Mouse (Mus musculus) left cerebral cortex, postnatal 14 days (tissue): ENCODE measurements at regions not wholly inside any gene's neighbourhood (a gene's known extent, or its start where the extent isn't known, plus 50 kb on each side); places are given as distances from the start of the nearest gene placed in this dataset.
A peak's percentile ranks its signal among the peaks of the same experiment; 100 is the strongest.
"Not testable (repeated sequence)": the region's sequence is repeated elsewhere in the genome, so short reads cannot be mapped to it uniquely, and the experiment has no call there.

ENCODE experiments used
- DNase-seq, 2 experiments: peaks; one replicate each; pipeline ENCODE4 v3.0.0; 2021 to 2022; ENCODE audit warnings: low spot score in 2 of 2, mixed read lengths in 1 of 2
- intact Hi-C: fragments of 180-260 bp; cut with DNase I; formaldehyde crosslinking; loops from one replicate; pipeline ENCODE4 v1.15.1; 2025

GRCm38 (mm10) chr3:38261326-38262075 lies 223.1 kb downstream of the Ankrd50 start:
- intact Hi-C loops, result no loop called here
- DNase-seq, result peak; percentile 9 to 12

- intact Hi-C loops, result loop anchor here (5.0 kb wide), 1 partner anchor 223 kb away; the partner anchor contains the start of gene Ankrd50
- not testable (repeated sequence) for DNase-seq
These were observed 225.4 kb downstream of the Ankrd50 start for GRCm38 (mm10) chr3:38259223-38259622.

GRCm38 (mm10) chr3:38257843-38258290 lies 226.8 kb downstream of the Ankrd50 start:
- no peak for DNase-seq
- intact Hi-C loops, result loop anchor here (5.0 kb wide), 1 partner anchor 224 kb away; the partner anchor contains the start of gene Ankrd50

- no peak for DNase-seq
- intact Hi-C loops, result loop anchor here (5.0 kb wide), 1 partner anchor 225 kb away; the partner anchor contains the start of gene Ankrd50
These were observed 227.4 kb downstream of the Ankrd50 start for GRCm38 (mm10) chr3:38257076-38257842.

- peak; percentile 30 to 63 for DNase-seq
These were observed 229.0 kb downstream of the Ankrd50 start for GRCm38 (mm10) chr3:38255674-38256073.

GRCm38 (mm10) chr3:38254896-38255295 lies 229.7 kb downstream of the Ankrd50 start:
- intact Hi-C loops, result loop anchor here (2.0 to 5.0 kb wide), 2 partner anchors 227 to 594 kb away; partner anchors contain the start of gene Ankrd50

More at GRCm38 (mm10) chr3:38255674-38256073, 229.0 kb downstream of the Ankrd50 start:
- intact Hi-C loops, result loop anchor here (2.0 to 5.0 kb wide), 2 partner anchors 227 to 593 kb away; partner anchors contain the start of gene Ankrd50

GRCm38 (mm10) chr3:38251592-38251991 lies 233.1 kb downstream of the Ankrd50 start:
- intact Hi-C loops, result no loop called here
- no peak for DNase-seq

More at GRCm38 (mm10) chr3:38254896-38255295, 229.7 kb downstream of the Ankrd50 start:
- DNase-seq, result peak; percentile 21 to 61

- no peak for DNase-seq
- intact Hi-C loops, result no loop called here
These were observed 234.1 kb downstream of the Ankrd50 start for GRCm38 (mm10) chr3:38250552-38250951.

GRCm38 (mm10) chr3:38248941-38249340 lies 235.7 kb downstream of the Ankrd50 start:
- no peak for DNase-seq
- intact Hi-C loops, result no loop called here

GRCm38 (mm10) chr3:38246439-38246838 lies 238.2 kb downstream of the Ankrd50 start:
- intact Hi-C loops, result no loop called here
- DNase-seq, result no peak

GRCm38 (mm10) chr3:38243209-38243608 lies 241.4 kb downstream of the Ankrd50 start:
- no peak for DNase-seq
- intact Hi-C loops, result no loop called here

GRCm38 (mm10) chr3:38237616-38238015 lies 247.0 kb downstream of the Ankrd50 start:
- intact Hi-C loops, result no loop called here
- DNase-seq, result no peak

GRCm38 (mm10) chr3:38235736-38236083 lies 248.9 kb downstream of the Ankrd50 start:
- intact Hi-C loops, result no loop called here
- no peak for DNase-seq

- intact Hi-C loops, result no loop called here
- DNase-seq, result no peak
These were observed 249.5 kb downstream of the Ankrd50 start for GRCm38 (mm10) chr3:38235033-38235735.

GRCm38 (mm10) chr3:38234534-38234933 lies 250.1 kb downstream of the Ankrd50 start:
- DNase-seq, result no peak
- intact Hi-C loops, result no loop called here

- no peak for DNase-seq
- intact Hi-C loops, result no loop called here
These were observed 250.6 kb downstream of the Ankrd50 start for GRCm38 (mm10) chr3:38234006-38234405.

GRCm38 (mm10) chr3:38233091-38233490 lies 251.6 kb downstream of the Ankrd50 start:
- intact Hi-C loops, result no loop called here
- DNase-seq, result no peak

- intact Hi-C loops, result no loop called here
- no peak for DNase-seq
These were observed 252.2 kb downstream of the Ankrd50 start for GRCm38 (mm10) chr3:38232111-38233076.
